Mouse (Mus musculus) cerebellum, adult 11 months (tissue): Measurements from ENCODE around the gene Pmm1.
"Not testable (repeated sequence)": the region's sequence is repeated elsewhere in the genome, so short reads cannot be mapped to it uniquely, and the experiment has no call there.

Experiments used
- DNase-seq: peaks from one replicate; pipeline ENCODE4 v3.0.0; 2022

Pmm1 gene

DNA sequence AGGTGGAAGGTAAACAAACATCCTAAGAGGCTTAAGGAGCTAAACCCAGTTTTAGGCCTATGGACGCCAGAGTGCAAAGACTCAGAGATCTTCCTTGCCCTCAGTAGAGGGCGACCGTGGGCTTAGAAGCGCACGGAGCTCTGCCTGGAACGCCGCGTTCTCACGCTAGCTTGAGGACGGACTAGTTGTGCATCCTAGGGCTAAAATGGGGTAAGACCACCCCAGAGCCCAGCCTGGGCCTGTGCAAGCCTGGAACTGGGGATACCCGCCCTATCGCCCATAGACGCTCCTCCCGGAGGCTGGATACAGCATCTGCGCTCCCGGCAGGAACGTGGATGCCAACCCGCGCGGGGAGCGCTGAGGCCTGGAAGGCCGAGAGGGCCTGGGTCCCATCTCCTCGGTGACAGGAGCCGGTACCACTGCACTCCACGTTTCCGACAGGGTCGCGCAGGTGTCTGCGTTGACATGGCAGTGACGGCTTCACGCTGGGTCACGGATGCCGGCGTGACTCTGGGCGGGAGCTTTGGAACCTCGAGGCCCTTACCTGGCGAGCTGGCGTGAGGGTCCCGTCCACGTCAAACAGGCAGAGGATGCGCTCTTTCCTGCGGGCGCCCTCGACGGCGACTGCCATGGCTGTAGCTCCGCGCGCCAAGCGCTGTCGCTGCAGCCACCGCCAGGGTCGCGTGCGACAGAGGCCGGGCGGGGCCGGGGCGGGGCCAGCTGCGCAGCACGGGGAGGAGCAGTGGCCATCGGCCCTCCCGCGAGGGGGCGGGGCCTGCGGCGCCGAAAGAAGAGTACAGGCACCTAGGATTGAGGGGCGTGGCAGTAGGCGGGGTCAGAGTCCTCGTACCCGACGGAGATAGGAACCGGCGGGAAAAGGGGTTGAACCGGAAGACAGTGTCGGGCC lies at the start of gene Pmm1:
Pmm1 (minus strand) TSS at position 760 of the 907 bp plus-strand sequence.
- peak; percentile 99 for DNase-seq

DNA sequence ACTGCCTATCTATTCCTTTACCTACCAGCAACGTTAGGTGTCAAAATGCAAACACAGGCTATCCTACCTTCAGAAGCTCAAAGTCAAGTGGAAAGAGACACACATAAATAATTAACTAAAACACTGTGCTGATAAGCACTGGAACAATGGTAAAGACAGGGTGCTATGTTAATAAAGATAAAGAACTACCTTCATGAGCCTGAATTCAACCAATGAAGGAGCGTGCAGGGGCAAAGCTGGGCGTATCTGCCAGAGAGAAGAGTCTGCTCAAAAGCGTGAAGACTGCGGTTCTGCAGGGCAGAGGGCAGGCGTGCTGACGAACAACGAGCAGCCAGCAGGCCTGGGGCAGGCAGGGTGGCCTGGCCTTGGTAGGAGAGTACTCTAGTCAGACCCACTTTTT lies 43.5 kb upstream of the Pmm1 start:
- DNase-seq: no peak

DNA sequence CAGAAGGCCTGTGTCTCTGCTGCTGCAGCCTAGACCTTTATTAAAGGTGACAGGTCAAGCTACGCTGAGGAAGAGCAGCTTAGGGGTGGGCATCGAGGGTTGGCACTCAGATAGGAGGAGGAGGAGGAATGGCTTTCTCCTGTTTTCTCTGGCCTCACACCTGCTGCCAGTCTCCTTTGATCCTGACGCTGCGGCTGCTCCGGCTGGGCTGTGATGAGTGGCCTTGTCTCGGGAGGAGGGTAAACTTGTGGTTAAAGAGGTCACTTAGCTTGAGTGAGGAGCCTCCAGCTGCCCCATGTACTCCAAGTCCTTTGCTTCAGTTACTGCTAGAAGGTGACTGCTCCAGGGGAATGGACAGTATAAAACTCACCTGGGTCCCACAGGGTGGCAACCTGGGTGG lies 33.3 kb upstream of the Pmm1 start:
- no peak for DNase-seq

DNA sequence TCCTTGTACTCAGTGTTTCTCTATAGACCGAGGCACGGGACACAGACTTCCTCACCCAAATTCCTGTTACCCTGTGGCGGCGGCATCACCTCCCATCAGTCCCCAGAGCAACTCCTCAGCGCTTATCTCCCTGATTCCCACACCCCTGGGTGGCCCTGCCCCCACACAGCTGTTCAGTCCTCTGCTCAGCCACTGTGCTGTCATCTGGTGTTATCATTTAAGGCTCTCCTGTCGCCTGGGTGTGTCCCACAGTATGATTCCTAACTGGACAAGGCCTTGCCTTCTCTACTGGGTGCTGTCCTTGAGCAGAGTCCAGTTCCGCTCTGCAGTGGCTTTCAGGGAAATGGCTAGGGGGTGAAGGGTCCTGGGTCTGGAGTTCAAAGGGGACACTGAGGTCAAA lies 29.8 kb upstream of the Pmm1 start:
- no peak for DNase-seq

DNA sequence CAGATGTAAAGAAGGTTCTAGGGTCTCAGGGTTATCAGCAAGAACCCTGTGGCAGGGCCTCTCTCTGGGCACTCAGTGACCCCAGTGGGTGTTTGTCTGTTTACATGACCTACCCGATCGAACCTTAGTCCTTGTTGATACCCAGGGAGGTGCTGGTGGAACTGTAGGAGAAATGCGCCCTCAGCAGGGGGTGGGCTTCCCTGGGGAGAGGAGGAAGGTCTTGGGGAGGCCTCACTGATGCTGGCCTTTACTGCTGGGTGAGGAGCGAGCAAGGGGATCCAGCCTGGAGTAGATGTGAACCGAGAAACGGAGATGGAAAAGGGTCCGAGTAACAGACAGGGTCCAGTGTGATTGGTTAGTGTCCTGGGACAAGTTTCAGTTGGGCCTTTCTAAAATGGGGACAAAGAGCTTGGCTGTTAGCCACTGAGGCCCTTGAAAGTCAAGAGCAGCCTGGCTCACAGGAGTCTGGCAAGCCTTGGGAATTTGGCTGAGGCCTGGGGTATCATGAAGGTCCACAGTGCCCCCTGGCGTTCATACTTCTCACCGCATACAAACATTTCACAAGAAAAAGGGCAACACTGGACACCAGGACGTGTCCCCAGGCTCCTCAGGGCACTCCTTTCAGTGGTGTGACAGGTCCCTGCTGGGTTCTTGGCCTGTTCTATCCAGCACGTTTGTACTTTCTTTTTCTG lies 28.8 kb upstream of the Pmm1 start:
- peak; percentile 86 for DNase-seq

DNA sequence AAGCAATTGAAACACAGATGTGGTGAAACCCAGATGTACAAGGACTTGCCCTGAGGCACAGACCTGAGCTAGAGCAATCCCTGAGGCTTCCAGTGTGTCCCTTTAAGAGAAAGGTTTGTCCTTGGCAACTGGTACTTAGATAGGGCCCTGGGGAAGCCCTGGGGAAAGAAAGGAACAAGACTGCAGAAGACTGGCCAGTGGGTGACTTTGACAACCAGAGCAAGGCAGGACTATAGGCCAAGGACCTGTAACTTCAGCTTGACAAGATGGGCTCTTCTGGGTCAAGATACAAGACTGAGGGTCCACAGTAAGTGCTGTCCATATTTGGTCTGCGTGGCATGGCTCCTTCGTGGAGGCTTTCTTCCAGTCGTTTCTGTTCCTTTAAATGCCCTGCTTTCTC lies 26.9 kb upstream of the Pmm1 start, which contains the start of gene Xrcc6:
Xrcc6 (plus strand) TSS at position 190 of the 400 bp plus-strand sequence.
- no peak for DNase-seq

DNA sequence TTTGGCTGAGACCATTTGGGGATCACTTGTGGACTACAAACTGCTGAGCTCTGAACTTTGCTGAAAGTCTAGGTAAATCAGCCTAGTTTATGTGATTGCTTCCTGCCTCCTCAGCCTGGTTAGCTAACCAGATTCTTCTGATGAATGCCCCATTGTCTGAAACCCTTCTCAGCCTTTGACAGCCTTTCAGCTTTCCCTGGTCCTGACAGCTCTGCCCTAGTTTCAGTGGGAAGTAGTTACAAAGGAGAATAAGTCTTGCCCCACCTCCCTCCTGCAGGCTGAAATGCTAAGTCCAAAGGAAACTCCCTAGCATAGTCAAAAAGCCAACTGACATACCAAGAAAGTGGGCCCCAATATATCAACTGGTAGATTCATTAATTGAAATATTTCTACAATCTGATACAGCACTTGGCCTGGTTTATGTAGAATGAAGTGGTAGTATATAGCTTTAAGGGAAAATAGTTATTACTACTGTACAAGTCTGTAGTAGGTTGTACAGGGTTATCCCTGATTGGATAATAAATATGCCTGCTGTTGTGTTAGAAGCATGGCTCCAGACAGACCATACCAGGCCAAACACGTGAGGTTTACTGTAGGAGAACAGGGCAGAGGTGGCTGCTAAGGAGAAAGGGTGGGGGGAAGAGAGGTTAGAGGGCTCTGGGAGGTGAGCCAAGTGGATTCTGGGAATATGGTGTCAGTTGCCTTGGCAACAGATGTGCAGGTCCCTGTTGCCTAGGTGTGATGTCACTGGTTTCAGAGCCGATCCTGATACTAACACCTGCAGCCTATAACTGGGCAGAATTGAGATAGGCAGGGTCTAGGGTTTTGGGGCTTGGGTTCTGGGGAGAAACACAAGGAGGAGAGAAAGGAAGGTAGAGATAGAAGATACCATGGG lies 24.8 kb upstream of the Pmm1 start:
- no peak for DNase-seq

DNA sequence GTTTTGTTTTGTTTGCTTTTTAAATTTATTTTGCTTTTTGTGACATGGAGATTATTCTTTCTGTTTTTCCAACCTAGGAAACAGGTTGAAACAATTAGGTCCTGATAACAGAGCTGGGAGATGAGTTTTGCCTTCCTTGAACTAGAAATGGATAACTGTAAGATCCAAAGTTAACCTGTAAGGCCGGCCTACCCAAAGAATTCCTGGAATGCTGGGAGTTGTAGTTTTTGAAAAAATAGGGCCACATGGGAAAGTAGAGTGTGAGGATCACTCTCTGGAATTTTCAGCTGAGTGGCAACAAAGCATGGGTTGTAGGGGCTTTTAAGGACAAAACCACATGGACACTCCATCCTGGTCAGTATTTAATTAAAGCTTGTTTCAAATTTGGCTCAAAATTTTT lies 21.4 kb upstream of the Pmm1 start:
- DNase-seq: no peak

DNA sequence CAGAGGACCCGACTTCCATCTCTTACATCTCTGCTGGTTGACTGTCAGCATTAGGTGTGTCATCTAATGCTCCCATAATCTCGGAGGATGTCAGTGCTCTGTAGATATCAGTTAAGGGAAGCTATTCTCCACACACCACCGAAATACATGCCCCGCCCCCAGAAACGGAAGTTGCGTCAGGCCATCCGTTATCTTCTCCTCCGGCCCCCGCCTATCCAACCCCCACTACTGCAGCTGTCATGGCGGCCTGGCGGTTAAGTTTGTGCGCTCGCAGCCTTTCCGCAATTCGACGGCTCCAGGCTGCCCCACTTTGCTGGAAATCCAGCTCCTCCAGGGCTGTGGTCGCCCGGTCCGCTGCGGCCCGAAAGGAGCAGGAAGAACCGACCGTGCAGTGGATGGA lies 19.6 kb upstream of the Pmm1 start, which contains the start of gene 1700029P11Rik:
1700029P11Rik (plus strand) TSS at position 220 of the 400 bp plus-strand sequence.
- DNase-seq: no peak

DNA sequence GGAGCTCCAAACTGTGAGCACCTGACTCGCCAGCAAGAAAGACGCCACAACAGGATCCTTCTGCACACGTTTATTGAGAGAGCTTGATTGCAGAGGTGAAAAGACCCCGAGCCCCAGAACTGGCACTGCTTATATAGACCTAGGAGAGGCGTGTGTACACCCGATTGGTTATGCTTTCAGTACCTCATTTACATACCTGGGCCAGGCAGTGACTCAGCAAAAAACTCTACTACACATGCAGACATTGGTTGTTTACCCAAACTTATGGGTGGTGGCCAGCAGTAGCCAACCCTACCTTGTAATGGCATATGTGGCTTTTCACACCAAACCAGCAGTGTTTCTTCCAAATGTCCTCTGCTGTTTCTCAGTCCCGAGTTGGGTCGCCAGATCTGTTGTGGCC lies 14.4 kb upstream of the Pmm1 start:
- DNase-seq: not testable (repeated sequence)

DNA sequence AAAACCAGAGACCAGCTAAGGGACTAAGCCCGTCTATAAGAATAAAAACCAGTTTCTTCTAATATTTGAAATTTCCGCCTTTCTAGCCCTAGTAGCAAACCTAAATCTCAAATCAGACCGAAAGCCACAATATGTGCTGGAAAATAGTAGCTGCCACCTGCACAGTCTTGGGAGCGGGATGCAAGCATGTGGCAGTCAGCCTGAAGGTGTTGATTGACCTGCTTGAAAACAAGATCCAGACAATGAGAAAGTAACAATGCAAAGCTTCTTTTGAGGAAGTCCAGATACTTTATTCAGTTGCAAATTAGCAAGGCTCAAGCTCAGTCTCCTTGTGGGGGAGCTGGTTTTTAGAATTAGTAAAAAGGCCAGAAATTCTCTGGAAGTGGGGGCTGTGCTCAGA lies 9.8 kb upstream of the Pmm1 start:
- DNase-seq: not testable (repeated sequence)

DNA sequence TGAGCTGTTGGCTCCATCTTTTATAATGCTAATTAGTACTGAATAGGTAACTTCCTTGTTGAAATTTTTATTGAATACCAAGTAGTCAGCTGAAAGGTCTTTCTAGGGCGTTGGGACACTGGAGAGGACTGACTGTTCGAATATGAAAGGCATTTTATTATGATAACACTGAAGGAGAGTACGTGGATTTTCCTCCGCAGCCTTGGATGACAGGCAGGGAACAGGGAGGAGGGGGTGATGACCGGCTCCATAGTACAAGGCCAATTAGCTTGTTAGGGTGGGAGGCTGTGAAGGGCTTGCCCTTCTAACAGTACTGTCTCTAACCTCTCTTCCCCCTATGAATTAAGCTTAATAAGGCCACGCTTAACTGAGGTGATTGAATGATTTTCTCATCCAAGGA lies 8.9 kb upstream of the Pmm1 start:
- not testable (repeated sequence) for DNase-seq

DNA sequence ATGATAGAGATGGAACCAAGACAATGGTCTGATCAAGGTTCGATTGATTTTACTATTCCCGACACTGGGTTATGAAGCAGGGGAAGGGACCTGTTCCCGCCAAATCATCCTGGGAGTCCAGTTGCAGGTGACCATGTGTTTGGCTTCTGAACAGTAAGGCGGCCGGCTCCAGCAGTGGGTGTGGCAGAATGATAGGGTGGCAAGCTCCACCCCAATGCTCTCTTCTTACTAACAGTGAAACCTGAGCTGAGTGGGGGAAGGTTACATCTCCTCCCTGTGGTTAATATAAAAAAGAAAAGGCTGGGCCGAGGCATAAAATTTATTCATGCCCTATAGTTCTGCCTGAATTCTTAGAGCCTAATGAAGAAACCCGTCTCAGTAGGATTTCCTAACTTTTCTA lies 8.4 kb upstream of the Pmm1 start:
- DNase-seq: no peak

DNA sequence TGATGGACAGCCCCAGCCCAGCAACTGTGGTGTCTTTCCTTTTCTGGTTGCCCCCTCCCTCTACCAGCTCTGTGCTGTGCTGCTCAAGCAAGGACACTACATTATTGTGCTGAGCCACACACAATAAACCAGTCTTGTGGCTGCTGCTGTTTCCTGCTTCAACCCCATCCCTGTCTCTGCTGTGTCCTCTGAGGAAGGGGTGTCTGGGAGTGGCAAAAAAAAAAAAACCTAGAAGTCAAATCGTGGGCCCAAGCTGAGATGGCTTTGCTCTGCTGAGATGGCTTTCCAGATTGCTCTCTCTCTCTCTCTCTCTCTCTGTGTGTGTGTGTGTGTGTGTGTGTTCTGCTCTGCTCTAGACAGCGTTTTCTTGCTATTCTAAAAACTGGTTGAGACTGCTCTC lies 7.7 kb upstream of the Pmm1 start:
- no peak for DNase-seq

DNA sequence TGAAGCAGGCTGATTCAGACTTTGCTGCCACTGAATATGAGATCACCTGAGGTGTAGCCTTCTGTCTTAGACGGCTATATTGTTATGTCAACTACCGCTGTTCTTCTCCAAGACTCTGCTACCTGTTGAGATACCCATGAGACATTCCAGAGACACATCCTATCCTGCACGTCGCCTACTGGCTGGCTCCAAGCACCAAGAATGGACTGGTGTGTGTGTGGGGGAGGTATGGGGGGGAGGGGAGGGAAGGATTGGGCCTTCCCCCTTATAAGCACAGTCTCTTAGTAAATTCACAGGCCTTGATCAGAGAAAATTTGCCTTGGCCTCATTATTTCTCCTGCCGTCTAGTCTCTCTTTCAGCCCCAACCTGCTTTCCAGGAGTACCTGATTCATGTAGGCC lies 7.1 kb upstream of the Pmm1 start:
- no peak for DNase-seq

DNA sequence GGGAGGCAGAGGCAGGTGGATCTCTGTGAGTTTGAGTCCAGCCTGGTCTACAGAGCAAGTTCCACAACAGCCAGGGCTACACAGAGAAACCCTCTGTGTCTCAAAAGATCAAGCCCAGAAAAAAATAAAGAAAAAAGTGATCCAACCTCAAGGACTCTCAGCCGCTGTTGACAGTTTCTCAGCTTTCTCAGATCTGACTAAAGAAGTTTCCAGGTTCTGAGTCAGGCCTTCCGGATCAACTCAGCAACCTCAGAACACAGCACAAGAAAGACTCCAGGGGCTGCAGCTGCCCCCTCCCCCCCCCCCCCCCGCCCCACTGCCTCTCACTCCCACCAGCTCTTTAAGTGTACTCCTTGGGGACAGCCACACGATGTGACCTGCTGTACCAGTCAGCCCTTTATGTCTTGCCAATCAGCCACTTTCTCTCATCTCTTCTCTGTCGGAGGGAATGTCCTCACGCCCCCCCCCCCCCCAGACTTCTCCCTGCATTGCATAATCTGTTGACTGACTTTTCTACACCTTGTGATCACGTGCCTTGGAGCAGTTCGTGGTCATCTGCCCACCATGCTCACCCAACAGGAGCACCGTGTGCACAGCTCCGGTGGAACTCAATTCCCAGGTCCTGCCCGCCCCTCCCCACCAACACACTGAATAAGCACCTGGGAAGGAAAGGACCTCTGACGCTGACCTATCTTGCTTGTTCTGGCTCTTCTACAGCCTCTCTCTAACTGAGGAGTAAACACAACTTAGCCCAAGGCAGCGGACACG lies 5.5 kb upstream of the Pmm1 start:
- no peak for DNase-seq

DNA sequence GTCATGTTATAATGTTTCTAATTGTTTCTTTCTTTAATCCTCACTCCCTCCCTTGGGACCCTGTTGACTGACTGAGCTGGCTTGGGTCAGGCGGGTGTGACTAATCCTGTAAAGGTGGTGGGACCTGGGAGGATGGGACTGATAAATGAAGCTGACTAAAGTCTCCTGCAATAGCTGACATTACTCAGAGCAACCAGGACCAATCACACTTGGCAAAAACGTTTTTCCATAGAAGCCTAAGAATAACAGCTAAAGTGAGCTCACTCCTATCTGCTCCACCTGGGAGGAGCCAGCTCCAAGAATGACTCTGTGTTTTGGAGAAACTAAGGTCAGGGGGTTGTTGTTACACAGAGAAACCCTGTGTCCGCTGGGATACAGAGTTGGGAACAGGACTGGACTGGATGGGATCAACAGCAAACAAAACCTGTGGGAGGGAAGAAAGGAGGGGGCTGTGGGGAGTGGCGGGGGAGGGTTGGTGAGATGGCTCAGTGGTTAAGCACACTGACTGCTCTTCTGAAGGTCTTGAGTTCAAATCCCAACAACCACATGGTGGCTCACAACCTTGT lies 4.3 kb upstream of the Pmm1 start:
- DNase-seq: no peak

DNA sequence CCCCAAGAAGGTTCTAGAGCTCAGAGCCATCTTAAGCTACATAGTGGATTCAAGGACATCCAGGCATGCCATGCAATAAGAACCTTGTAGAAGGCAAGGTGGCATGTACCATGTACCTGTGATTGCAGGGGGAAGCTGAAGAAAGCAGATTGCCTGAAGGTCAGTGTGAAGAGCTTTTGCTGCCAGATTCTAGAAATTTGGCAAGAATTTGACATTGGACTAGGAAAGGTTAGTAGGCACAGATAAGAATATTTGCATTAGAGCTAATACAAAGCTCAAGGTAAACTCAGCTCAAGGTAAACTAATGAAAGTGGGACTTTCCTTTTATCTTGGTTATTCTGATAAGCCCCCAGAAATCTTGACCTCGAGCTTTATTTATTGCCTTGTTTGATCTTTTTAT lies 3.5 kb upstream of the Pmm1 start:
- no peak for DNase-seq

DNA sequence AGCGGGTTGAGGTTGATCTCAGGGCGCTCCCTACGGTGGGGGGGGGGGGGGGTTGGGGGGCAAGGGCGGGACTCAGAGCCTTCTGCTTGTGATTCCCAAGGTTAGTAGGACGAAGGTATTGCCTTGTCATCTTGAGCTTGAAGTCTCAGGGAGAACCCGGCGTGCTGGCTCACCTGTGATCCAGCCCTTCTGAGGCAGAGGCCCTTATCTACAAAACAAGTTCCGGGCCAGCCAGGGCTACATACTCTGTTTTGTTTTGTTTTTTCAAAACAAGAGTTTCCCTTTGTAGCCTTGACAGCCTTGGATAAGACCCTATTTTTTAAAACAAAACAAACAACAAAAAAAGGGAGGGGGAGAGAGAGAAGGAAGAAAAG lies 335 bp upstream of the Pmm1 start:
- no peak for DNase-seq

DNA sequence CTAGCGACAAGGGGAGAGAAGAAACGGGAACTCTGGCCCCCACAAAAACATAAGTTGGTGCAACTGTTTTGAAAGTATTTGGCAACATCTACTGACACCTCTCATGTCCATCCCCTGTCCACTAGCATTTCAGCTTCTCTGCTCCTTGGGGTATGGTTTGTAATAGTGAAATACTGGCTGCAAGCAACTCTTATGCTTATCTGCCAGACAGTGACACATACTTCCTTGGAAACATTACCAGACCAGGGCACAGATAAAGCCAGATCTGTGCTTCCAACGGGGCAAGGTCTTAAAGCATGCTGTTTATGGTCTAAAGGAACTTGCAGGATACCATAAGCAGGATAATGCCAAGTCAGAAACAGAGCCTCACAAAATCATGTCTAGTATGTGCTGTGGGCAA lies 1.8 kb downstream of the Pmm1 start:
- no peak for DNase-seq

DNA sequence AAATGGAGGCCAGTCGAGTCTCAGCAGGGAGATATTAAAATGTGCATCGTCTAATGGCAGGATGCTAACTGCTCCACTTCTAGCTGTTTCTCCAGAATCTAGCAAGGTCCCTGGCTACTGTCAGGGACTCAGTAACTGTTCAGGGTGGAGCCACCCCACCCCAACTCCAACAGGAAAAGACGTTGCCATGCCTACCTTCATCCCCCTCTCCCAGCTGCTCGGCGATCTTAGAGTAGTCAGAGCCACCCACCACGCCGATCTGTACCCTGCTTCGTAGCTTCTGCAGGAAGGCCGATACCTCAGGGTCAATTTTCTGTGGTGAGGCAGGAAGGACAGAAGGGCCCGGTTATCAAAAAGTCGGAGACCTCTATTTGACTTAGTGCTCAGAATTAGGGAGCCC lies 3.1 kb downstream of the Pmm1 start:
- no peak for DNase-seq

DNA sequence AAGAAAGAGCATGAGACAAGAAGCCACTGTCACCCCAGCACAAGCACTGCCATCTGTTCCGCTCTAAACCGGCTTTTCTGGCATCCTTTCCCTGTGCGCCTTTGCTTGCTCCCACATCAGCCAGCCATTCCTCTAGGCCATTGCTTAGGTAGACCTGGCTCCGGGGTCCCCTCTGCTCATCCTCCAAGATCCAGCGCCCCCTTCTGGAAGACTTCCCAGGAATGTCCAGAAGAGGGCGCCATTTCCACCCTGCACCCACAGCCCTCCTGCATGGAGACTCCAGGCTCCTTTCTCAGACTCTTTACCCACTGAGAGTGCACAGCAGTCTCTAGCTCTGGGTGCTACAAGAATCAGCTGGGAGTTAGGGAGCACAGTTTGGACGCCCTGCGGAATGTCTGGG lies 4.3 kb downstream of the Pmm1 start:
- DNase-seq: peak; percentile 59
